Mouse (Mus musculus) cerebellum, postnatal 14 days (tissue): ENCODE data around the gene Ifrd1.

Experiments used
- DNase-seq, 2 experiments: peaks; one replicate each; pipeline ENCODE4 v3.0.0; 2021; ENCODE audit warnings: mixed read lengths in 2 of 2

Ifrd1 gene

DNA sequence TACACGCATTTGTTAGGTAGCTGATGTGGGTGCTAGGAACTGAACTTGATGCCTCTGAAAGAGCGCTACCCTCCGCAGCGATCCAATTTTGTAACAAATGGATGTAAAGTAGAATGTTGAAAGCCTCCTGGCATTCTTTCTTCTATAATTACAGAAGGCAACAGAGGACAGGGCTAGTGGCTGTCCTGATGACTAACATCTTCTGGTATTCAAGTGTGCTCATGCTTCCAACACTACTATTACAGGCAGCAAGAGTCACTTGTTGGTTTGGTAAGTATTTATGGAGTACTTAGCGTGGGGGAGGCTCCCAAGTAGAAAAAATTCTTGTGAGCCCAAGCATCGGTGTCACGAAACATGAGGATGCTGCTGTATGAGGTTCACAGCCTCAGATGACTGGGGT is 9.1 kb downstream of the Ifrd1 start:
- DNase-seq = no peak

DNA sequence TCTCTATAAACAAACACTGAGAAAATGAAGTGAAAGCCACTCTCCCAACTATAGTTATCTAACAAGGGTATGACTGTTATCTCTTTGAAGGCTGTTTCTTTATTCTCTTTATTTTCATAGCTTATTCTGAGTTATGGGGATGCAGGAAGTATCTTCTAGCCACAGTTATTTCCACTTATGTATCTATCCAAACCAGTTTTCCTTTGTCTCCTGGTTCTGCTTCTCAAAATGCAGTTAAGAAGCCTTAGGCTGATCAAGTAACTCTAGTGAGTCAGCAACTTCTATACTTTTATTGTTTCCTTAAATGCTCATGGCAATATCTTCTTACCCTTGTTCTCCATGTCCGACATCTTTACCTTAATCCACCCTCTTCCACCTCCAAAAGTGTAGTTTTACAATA is 16.1 kb downstream of the Ifrd1 start:
- no peak for DNase-seq

DNA sequence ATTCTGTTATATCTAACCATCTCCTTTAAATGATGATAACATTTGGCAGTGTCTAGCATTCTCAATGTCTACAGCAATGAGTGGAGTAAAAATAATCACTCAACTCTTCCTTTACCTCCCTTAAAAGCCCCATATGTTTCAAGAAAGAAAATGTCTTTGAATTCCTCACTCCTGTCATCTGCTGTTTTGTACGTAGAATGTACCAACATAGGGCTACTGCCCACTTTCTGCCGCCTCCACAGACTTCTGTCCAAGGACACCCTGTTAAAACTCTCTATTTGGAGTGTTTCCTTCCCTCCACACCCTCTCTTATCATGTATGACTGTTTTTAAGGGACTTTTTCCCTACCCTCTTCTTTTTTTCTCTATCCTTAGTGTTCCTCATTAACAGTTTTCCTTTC is 16.7 kb downstream of the Ifrd1 start:
- no peak for DNase-seq

DNA sequence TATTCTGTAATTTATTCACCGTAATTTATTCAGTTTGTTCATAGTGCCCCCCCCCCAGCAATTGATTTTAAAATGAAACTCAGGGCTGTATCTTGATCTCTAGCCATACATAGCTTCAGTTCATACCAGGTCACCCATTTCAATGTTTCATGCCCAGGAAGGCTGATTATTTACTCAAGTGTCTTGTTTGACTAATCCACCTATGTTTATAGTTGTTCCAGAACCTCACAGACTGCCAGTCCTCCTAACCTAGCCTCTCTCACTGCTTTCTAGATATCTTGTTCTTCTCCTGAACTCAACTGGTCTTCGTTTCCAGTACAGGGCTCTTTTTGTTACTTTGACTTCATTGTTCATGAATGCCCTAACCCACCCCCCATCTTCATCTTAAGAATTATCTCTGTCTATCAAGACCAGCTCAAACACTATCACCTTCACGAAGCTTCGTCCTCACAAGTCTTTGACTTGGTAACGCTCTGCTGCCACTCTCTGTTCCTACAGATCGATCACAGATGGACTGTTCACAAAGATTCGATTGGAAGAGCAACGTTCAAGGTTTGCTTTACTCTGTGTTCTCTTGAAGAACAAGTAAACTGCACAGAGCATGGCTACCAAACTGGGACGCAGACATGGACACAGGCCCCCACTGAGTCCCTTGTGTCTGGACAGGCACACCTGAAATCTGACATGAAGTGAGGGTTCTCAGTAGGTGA is 24.0 kb downstream of the Ifrd1 start:
- DNase-seq = no peak

DNA sequence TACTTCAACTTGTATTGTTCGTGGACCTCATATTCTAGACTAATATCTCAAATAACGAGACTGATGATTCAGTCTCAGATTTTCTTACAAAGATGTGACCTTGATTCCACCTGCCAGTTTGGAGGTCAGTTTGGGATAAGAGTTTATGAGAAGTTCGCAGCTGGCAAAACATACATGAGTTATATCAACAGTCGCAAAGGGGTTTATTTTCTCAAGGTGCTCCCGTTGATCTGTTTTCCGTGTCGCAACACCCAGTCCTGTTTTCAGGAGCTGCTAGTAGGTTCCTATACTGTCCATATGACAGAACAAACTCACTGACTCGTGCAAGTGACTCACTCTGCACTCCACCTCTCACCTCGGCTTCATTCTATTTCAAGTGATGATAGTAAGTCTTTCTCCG is 24.6 kb downstream of the Ifrd1 start:
- DNase-seq = no peak

DNA sequence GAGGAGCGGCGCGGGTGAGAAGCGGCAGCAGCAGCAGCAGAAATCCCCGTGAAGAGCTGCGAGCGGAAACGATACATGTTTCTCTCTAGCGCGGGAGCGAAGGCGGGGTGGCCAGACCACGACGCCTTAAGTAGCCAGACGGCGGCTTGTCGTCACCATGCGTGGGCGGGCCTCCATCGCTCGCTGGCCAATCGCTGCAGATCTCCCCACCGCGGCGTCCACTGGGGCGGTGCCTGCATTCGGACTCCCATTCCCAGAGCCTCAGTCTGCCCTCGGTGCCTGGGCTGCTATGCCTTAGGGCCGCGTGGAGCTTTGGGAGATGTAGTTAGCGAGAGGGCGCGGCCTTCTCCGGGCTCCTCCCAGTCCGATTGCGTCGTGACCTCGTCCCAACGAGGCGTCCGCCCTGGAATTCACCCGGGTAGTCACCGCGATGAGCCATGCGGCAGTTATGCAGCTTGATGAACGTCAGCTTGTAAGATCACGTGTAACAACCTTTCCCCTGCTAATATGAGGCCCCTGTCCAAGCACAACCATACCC is 25.2 kb downstream of the Ifrd1 start:
- peak; percentile 99 for DNase-seq

DNA sequence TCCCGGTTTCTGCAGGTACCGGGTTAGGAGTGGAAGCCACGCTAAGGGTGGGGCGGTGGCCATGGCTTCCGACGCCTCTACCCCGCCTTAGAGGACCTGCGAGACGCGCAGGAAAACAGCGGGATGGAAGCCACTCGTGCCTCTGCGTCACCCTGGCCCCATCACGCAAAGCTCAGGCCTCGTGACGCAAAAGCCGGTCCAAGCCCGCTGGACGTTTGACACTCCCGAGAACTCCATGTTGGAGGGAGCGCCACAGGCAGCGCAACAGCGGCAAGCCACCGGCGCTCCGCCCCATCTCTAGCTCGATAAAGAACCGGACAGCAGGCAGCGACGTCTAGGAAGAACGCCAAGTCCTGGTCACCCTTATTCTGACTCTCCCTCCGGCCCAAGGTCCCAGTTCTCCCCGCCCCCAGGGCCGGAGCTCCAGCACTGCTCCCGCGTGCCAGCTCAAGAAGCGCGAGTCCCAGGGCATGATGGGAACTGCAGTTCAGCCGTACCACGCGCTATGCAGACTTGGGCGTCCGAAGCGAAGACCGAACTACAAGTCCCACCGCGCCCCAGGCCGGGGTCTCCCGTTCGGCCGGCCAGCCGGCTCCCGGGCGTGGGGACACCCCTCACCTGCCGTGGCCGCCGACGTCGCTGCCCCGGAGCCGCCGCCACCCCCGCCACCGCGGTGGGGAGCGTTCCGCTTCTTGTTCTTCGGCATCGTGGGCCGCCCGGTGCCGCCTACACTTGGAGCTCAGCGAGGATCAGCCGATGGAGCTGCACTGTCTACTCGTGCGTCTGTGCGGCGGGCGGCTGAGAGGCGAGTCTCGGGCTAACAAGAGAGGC is 25.8 kb downstream of the Ifrd1 start:
- DNase-seq = peak; percentile 95 to 97

DNA sequence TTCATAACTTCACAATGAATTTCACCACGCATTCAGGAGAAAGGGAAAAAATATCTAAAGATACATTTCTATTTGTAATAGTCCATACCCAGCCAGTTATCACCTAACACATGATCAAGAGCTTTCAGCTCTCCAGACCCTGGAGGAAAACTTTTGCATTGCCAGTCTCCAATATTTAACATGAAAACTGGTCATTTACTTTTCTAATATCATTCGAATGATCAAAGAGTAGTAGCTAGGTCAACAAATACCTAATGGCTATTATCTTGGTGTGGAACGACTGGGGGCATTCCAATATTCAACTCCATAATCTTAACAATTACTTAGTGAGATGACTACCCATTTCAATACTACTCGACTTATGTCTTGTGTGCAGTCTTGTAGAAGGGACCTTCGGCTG is 26.7 kb downstream of the Ifrd1 start:
- DNase-seq = no peak

DNA sequence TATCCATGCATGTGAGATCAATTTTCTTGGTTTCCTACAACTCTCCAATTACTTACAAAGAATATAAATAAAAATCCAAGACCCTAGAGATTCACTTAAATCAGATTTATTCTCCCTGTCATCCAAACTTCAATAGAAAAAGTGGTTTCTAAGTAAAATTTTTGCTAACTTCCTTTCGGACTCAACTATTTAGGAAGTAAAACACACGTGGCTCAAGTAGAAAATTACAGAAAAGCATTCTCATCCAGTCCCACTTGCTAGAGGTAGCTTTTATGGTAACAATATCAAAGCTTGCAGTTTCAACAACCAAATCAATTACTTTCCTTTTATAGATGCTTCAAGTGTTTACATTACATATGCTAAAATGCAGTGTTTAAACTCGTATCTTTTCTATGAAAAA is 27.4 kb downstream of the Ifrd1 start:
- no peak for DNase-seq

DNA sequence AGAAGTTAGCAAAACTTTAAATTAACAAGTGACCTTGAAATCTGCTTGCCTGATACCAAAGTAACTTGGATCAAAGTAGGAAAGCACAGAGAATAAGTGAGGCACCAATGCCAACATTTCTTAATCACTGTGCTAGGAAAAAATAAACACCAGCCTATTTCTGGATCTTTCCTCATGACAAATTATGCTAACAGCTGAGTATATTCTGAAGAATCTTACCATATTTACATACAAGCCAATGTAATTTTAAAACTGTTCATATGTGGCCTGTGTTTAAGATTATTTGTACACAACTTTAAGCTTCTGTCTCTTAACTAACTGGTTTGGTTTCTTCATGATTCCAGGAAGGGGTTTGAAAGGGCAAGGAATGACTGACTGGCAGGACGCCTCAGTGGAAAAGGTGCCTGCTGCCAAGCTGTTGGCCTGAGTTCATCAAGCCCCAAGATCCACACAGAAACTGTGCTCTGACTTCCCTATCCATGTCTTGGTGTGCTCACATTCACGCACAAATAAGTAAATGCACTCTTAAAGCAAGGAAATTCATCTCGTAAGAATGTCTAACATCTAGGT is 28.2 kb downstream of the Ifrd1 start:
- peak; percentile 48 to 76 for DNase-seq

DNA sequence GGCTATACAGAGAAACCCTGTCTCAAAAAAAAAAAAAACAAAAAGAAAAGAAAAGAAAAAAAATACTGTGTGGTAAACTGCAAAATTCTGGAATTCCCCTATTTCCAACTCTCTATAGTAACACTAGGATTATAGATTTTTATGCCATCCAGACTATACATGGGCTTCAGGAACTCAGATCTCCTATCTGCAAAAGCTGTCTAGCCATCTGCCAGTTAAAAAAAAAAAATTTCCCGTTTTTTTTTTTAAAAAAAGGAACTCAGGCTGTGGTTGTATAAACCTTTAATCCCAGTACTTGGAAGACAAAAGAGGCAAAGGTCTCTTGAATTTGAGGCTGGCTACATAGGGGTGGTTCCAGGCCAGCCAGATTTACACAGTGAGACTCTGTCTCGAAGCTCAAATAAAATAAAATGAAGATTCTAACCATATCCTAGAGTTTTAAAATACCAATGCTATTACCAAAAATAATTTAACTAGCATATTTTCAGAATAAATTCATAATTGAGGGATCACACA is 29.8 kb downstream of the Ifrd1 start:
- no peak for DNase-seq

DNA sequence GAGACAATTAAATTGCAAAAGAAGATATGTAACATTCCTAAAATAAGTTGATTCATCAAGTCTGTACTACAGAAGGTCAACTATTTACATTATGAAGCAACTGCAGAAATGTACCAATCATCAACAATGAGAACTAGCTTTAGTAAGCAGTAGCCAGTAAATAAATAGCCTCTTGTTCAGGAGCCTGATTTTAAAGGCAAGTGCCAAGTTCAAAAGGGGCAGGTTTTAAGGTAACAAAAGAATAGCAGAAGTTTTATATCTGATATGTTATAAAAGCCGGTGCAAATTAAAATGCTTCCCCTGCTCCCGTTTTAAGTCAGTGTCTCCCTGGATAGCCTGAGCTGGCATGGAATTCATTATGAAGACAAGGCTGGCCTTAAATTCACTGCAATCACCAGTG is 30.5 kb downstream of the Ifrd1 start:
- DNase-seq = no peak

DNA sequence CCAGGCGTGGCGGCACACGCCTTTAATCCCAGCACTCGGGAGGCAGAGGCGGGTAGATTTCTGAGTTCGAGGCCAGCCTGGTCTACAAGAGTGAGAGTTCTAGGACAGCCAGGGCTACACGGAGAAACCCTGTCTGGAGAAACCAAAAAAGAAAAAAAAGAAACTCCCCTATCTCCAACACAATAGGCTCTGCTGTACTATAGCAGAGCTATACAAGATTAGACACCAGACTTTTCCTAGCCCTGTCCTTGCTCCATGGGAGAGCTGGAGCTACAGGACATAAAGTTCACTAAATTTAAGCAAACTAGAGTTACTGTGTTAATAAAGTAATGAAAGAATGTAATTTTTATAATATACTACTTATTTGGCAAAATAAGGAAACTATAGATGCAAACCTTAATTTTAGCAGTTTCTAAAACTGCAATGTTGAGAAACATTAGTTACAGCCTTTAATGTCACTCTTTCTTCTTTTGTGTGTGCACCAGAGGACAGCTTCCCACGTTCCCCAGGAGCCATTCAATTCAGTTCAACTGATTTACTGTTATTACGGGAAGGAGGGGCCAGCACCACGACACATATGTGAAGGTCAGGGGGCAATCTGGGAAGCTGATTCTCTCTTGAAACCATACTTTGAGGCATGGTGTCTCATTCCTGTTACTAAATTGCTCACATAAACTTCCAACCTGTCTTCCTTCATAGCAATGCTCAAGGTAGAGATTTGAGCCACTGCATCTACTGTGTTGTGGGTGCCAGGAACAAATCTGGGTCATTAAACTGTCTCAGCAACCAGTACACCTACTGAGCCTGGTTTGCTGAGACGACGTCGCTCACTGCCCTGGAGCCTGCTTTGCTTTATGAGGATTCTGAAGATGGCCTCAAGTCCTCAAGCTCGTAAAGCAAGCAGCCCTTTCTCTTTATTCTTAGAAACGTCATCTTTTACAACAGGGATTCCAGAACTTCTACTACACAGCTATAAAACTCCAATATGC is 33.1 kb downstream of the Ifrd1 start:
- DNase-seq = no peak

DNA sequence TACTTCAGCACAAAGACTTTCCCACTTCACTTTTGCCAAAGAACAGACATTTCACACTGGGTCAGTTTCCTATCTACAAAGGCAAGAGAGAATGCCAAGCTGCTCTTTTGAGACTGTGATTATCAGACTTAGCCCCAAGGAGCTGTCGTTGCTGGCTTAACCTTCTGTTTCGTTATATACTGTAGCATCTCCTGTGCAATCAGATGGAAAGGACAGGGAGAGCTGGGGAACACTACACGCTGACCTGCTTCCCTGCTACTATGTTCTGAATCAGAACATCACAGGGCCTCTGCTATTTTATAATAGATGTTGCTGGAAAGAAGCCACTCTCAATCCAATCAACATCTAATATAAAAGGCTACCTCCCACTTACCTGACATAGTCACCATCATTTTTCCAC is 39.3 kb downstream of the Ifrd1 start:
- no peak for DNase-seq

DNA sequence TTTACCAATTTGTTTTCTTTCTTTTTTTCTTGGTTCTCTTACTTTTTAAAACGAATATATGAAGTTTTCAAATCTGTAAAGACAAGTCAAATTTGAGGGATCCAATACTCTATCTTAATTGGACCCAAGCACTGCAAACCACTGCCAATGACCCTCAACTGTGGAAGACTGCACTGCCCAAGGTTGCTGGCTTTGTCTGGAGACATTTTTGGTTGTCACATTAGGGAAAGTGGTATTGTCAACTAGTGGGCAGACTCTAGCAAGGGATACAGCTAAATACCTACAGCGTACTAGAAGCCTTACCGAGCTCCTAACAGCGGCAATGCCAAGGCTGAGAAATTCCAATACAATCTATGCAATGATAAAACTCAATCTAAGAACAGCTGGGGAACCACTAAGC is 40.4 kb downstream of the Ifrd1 start:
- no peak for DNase-seq

DNA sequence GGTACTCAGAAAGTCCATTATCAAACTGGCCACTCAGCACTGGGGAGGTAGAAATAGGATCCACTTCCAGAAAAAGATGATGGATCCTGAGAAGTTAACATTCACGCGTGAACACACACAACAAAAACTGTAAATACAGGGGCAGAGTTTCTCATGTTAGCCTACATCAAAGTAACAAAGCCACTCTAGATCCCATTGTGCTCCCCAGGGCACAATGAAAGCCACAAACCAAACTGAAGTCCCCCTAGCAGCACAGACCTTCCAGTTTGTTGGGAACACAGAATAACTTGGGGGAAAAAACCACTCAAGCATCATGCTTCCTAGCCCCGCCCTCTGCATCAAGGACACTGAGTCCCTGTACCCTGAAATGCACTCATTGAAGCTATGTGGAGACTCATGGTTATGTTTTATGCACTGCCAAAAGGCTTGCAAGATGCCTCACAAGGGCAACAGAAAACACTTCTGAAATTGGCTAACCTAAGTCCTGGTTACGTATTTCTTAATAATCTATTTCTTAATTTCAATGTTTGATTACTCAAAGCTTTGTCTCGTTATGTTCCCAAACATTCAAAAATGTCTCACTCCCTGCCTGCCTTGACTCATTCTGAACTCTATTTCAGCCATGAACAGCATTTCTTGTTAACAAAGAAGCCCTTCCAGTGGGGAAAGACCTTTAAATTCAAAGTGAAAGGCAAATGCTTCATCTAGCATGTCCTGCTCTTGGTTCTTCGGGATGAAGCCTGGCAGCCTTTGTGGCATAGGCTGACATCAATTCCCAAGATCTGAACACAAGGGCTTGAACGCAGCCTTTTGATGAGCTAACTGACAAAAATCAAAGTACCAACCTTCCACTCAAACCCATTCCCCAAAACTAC is 45.9 kb downstream of the Ifrd1 start:
- no peak for DNase-seq

DNA sequence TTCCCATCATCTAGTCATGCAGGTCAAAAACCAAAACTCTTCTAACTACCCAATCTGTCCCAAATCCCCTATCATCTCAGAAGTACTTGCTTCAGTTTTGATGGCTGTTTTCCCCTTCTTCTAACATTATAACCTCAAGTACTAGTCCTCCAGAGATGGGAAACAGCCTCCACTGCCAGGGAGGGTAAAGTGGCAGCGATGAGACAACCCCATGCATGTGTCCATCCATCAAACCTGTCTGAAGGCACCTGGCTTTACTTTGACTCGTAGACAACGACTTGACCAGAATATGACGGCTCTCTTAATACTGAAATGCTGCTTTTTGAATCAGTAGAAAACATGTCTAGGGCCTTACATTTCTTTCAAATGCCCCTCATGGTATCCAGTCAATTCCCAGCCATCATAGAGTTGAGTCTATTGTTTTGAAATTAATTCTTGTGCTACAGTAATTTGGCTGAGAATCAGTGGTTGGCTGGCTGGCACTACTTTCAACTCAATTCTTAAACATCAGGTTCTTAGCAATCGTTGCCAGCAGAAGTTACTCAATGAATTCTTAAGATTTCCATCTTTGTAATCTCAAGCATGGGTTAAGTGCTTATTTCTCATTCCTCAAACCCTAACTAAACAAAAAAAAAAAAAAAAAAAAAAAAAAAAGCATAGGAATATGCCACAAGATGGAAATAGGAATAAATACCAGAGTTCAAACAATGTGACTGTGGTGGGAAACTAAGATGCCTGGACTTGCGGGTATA is 47.6 kb downstream of the Ifrd1 start:
- no peak for DNase-seq

DNA sequence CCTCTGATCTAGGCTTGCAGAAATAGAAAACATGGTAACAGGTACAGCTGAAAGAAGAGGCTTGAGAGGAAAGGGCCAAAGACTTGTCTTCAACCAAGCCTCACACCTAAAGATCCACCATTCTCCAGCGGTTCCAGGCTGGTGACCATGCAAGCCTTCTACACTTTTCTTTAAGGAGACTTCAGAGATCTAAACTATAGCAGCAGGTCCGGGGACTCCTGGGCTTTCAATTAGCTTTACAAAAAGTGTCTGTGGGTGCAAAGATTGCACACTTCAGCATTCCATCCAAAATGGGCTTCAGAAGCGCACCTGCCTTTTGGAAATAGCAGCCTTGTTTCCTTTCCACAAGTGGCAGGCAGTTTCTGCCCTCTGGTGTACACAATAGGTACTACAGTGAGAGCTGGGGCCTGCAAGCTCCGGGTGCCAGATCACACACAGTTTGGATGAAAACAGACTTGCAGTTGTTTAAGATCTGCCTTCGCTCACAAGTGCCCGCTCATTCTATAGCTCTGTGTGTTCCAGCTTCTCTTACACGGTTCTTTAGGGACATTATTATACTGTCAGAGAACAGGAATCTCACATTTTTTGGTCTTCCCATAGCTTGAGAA is 48.4 kb downstream of the Ifrd1 start:
- DNase-seq = peak; percentile 78 to 79

DNA sequence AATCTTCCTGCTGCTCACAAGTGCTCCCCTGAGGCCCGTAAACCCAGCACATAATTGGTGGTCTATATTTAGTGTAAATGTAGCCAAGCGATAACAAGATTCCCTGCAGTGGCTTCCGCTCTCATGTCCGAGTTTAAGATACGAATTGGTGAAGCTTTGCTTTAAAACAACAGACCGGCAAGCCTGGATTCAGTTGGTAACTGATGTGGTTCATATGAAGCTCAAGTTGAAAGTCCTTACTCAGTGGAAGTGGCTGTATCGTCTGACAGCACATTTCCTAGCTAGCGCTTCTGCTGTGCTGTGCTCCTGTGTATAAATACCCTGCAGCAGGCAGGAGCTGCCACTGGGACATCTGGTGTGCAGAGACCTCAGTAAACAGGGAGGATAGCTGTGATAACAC is 49.0 kb downstream of the Ifrd1 start, which contains the start of gene Lsmem1:
Gene Lsmem1, minus strand, starts transcription at position 189 of the 400 bp plus-strand sequence.
- no peak for DNase-seq

DNA sequence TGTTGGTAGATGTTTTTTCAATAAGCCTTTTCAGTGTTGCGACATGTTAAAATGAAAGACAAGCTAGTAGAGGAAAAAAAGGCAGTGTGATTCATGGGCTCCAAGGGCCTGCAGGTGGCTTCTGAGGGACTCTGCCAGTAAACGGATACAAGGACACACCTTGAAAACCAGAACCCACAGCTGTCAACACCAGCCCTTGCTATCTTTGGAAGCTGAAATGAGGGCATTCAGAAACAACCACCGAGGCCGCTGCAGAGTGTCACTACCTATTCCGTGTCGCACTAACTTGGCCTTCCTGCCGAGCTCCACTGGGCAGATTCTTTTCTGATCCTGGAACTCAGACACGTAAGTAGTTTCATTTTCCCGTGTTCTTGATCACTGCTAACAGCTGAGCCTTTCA is 49.9 kb downstream of the Ifrd1 start:
- no peak for DNase-seq
